Comparison of ENCODE assay signal across 24 mouse cellular contexts in genomic region chr1:58364551-58364950, GRCm38 (mm10).
"Had no signal": no experiment of that assay in that cellular context is flagged by ENCODE, and none has a peak within 500 bp of the region (broad histone marks: within the 10 kb centered on the region; RNA-seq: fewer than 3 reads in every experiment).

No protein-coding gene starts in this region.

- H3K9me3 ChIP-seq: limb, embryonic 10.5 days; liver, embryonic 15.5 days; lung, embryonic 15.5 days; midbrain, embryonic 13.5 days; neural tube, embryonic 13.5 days; stomach, embryonic 15.5 days had no signal

- H3K27ac ChIP-seq: layer of hippocampus, adult 2 months; limb, embryonic 10.5 days; limb, embryonic 13.5 days; liver, embryonic 12.5 days; liver, embryonic 15.5 days; lung, embryonic 15.5 days; midbrain, embryonic 10.5 days; midbrain, embryonic 13.5 days; neural tube, embryonic 13.5 days; stomach, embryonic 15.5 days had no signal

- H3K27me3 ChIP-seq: limb, embryonic 13.5 days; liver, embryonic 12.5 days; liver, embryonic 15.5 days; lung, embryonic 15.5 days; megakaryocyte, embryonic 14.5 days; midbrain, embryonic 13.5 days; neural tube, embryonic 13.5 days; stomach, embryonic 15.5 days had no signal

- ATAC-seq: inflammation-experienced regulatory T-cells, adult 6 months; intestine, postnatal 0 days; liver, embryonic 12.5 days; midbrain, embryonic 13.5 days; midbrain, embryonic 16.5 days had no signal

- H3K9ac ChIP-seq: limb, embryonic 13.5 days; liver, embryonic 12.5 days; liver, embryonic 15.5 days; lung, embryonic 15.5 days; midbrain, embryonic 13.5 days; neural tube, embryonic 13.5 days; stomach, embryonic 15.5 days had no signal

- DNase-seq: layer of hippocampus, adult 9-11 months; liver; lung, adult 18-20 months; lung, postnatal 10 days; lung, postnatal 36 days; retina, postnatal 1 day; right cerebral cortex, postnatal 25 days; spleen, adult 18-20 months; thymus, postnatal 25 days had no signal

- H3K4me1 ChIP-seq: limb, embryonic 10.5 days; liver, embryonic 12.5 days; liver, embryonic 15.5 days; midbrain, embryonic 13.5 days; neural tube, embryonic 13.5 days; stomach, embryonic 15.5 days had no signal

- H3K4me2 ChIP-seq: limb, embryonic 13.5 days; liver, embryonic 12.5 days; liver, embryonic 15.5 days; lung, embryonic 15.5 days; midbrain, embryonic 13.5 days; neural tube, embryonic 13.5 days; stomach, embryonic 15.5 days had no signal

- H3K4me3 ChIP-seq: layer of hippocampus, adult 2 months; limb, embryonic 10.5 days; limb, embryonic 13.5 days; liver, embryonic 12.5 days; liver, embryonic 15.5 days; lung, embryonic 15.5 days; megakaryocyte, embryonic 14.5 days; midbrain, embryonic 10.5 days; midbrain, embryonic 13.5 days; myocyte; neural tube, embryonic 13.5 days; stomach, embryonic 15.5 days had no signal

- H3K36me3 ChIP-seq: limb, embryonic 10.5 days; limb, embryonic 13.5 days; liver, embryonic 12.5 days; liver, embryonic 15.5 days; lung, embryonic 15.5 days; midbrain, embryonic 10.5 days; midbrain, embryonic 13.5 days; neural tube, embryonic 13.5 days; stomach, embryonic 15.5 days had no signal
